Mouse (Mus musculus) hindbrain, embryonic 16.5 days (tissue): ENCODE results near the gene Tmem107. TPM values are rescaled to one million over a fixed set of nuclear protein-coding genes. Genes with fewer than 3 reads are reported as not detected.

Source experiments
- ATAC-seq: fragments of 200-750 bp; cut with Nextera tagmentation; 2 replicates; pipeline ENCODE4 v1.8.0; 2017; ENCODE audit warnings: moderate TSS enrichment, moderate library complexity
- H3K27ac ChIP-seq: fragments of 300-500 bp; sonication (generic); 2 replicates; pipeline ENCODE4 v1.5.1; 2014; ENCODE audit warnings: low read depth, mild to moderate bottlenecking, control low read depth, low read length, moderate library complexity
- H3K27me3 ChIP-seq: fragments of 300-500 bp; sonication (generic); replicated peaks from 2 replicates; pipeline ENCODE4 v1.6.1; 2014; ENCODE audit warnings: low read length; ENCODE audit not compliant: control insufficient read depth, insufficient read depth
- H3K36me3 ChIP-seq: fragments of 300-500 bp; sonication (generic); 2 replicates; pipeline ENCODE4 v1.6.1; 2014; ENCODE audit warnings: mild to moderate bottlenecking, low read length, moderate library complexity, mixed read lengths; ENCODE audit not compliant: control insufficient read depth, insufficient read depth
- H3K4me1 ChIP-seq: fragments of 300-500 bp; sonication (generic); 2 replicates; pipeline ENCODE4 v1.6.1; 2014; ENCODE audit warnings: low read depth, low read length; ENCODE audit not compliant: control insufficient read depth, insufficient read depth
- H3K4me2 ChIP-seq: fragments of 300-500 bp; sonication (generic); 2 replicates; pipeline ENCODE4 v1.6.1; 2014; ENCODE audit warnings: mild to moderate bottlenecking, low read length, control low read depth, moderate library complexity
- H3K4me3 ChIP-seq: fragments of 300-500 bp; sonication (generic); 2 replicates; pipeline ENCODE4 v1.5.1; 2014; ENCODE audit warnings: mild to moderate bottlenecking, low read length, control low read depth, moderate library complexity
- H3K9ac ChIP-seq: fragments of 300-500 bp; sonication (generic); 2 replicates; pipeline ENCODE4 v1.6.1; 2014; ENCODE audit warnings: low read depth, mild to moderate bottlenecking, control low read depth, low read length, moderate library complexity
- H3K9me3 ChIP-seq: fragments of 300-500 bp; sonication (generic); 2 replicates; pipeline ENCODE4 v1.6.1; 2014; ENCODE audit warnings: mild to moderate bottlenecking, low read length, moderate library complexity; ENCODE audit not compliant: control insufficient read depth
- WGBS: fragments of 180-500 bp; shearing (Covaris S2); extraction: QIAGEN DNeasy Blood & Tissue Kit; methylation state at CpG from one replicate; pipeline ENCODE4 v1.1.7; 2014; 5-methylcytosine and 5-hydroxymethylcytosine counted together
- polyA plus RNA-seq: library from polyadenylated mRNA; unstranded; fragments of >200 nt; fragmentation: Nextera tagmentation; extraction: Ambion mirVana; gene quantifications from 2 replicates; pipeline ENCODE4 v1.2.1, GENCODE M21; 2015

The Tmem107 gene
- polyA plus RNA-seq, 1 experiment from 2014 or later = 42.6 TPM

- peak overlapping the region; percentile 93 for H3K4me2 ChIP-seq
- H3K4me1 ChIP-seq = peaks cover 44% of the 10 kb centered on the region
- H3K9ac ChIP-seq = peak overlapping the region; percentile 73
- H3K27ac ChIP-seq = peak overlapping the region; percentile 81
- peaks cover 27% of the 10 kb centered on the region for H3K36me3 ChIP-seq
- H3K9me3 ChIP-seq = no peaks in the 10 kb centered on the region
- under 1% methylated on average over 22 of the region's 22 CpGs for WGBS
- no peaks in the 10 kb centered on the region for H3K27me3 ChIP-seq
- no peak for ATAC-seq
- H3K4me3 ChIP-seq = peak overlapping the region; percentile 57
Measured at GRCm38 (mm10) chr11:69099177-69099914, 28.7 kb downstream of the Tmem107 start.

GRCm38 (mm10) chr11:69099915-69100345 lies 29.3 kb downstream of the Tmem107 start:
- H3K4me3 ChIP-seq = peak overlapping the region; percentile 57
- H3K4me1 ChIP-seq = peaks cover 41% of the 10 kb centered on the region
- H3K9me3 ChIP-seq = no peaks in the 10 kb centered on the region
- H3K4me2 ChIP-seq = peak overlapping the region; percentile 93
- peak overlapping the region; percentile 73 for H3K9ac ChIP-seq
- peak overlapping the region; percentile 81 for H3K27ac ChIP-seq
- H3K27me3 ChIP-seq = no peaks in the 10 kb centered on the region
- ATAC-seq = peak; percentile 21
- 1% methylated on average over 23 of the region's 23 CpGs for WGBS
- H3K36me3 ChIP-seq = peaks cover 27% of the 10 kb centered on the region

DNA sequence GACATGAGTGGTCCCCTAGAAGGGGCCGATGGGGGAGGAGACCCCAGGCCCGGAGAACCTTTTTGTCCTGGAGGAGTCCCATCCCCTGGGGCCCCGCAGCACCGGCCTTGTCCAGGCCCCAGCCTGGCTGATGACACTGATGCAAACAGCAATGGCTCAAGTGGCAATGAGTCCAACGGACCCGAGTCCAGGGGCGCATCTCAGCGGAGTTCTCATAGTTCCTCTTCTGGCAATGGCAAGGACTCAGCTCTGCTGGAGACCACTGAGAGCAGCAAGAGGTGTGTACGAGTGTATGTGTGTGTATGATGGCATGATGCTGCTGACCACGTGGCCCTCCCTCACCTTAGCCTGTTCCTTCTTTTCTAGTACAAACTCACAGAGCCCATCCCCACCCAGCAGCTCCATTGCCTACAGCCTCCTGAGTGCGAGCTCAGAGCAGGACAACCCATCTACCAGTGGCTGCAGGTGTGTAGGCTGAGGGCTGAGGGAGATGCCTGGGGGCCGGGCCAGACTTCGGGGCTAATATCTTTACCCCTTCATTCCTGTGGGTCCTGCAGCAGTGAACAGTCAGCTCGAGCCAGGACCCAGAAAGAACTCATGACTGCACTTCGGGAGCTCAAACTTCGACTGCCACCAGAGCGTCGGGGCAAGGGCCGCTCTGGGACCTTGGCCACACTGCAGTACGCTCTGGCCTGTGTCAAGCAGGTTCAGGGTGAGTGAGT lies 30.2 kb downstream of the Tmem107 start:
- Histone ChIP-seq H3K9ac (peak overlapping the region; percentile 73), H3K4me3 (peak overlapping the region; percentile 57), H3K4me2 (peak overlapping the region; percentile 93), H3K9me3 (no peaks in the 10 kb centered on the region), H3K27me3 (no peaks in the 10 kb centered on the region), H3K27ac (no peak overlapping the region), H3K36me3 (peaks cover 34% of the 10 kb centered on the region), H3K4me1 (peaks cover 36% of the 10 kb centered on the region)
- WGBS = 91% methylated on average over 20 of the region's 20 CpGs
- ATAC-seq = no peak

DNA sequence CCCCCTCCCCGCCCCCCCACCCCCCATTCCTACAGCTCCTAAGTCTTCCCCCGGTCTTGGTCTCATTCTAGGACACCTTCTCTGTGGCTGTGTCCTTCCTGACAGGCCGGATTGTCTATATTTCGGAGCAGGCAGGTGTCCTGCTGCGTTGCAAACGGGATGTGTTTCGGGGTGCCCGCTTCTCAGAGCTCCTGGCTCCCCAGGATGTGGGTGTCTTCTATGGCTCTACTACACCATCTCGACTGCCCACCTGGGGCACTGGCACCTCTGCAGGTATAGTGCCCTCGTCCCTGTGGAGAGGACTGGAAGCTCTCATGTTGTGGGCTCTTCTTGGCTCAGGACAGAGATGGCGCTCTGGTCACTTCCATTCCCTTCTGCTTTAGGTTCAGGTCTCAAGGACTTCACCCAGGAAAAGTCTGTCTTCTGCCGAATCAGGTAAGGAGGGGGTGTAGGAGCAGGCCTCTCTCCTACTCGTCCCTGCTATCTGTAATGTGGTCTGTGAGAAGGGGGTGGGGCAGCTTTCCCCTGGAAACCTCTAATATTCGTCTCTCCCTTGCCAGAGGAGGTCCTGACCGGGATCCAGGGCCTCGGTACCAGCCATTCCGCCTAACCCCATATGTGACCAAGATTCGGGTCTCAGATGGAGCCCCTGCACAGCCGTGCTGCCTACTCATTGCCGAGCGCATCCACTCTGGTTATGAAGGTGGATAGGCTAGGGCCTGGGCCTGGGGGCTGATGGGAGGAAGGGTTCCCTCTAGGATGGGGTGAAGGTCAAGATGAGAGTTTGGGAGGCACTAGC lies 31.2 kb downstream of the Tmem107 start:
- no peak overlapping the region for H3K9ac ChIP-seq
- H3K9me3 ChIP-seq = no peaks in the 10 kb centered on the region
- no peaks in the 10 kb centered on the region for H3K27me3 ChIP-seq
- no peak for ATAC-seq
- 93% methylated on average over 21 of the region's 21 CpGs for WGBS
- no peak overlapping the region for H3K4me2 ChIP-seq
- H3K4me3 ChIP-seq = no peak overlapping the region
- peaks cover 36% of the 10 kb centered on the region for H3K36me3 ChIP-seq
- no peak overlapping the region for H3K27ac ChIP-seq
- H3K4me1 ChIP-seq = peaks cover 29% of the 10 kb centered on the region

- Histone ChIP-seq H3K27me3 (no peaks in the 10 kb centered on the region), H3K4me2 (no peak overlapping the region), H3K9ac (no peak overlapping the region), H3K36me3 (peaks cover 38% of the 10 kb centered on the region), H3K4me3 (no peak overlapping the region), H3K9me3 (no peaks in the 10 kb centered on the region), H3K27ac (no peak overlapping the region), H3K4me1 (peaks cover 24% of the 10 kb centered on the region)
- 89% methylated on average over 7 of the region's 7 CpGs for WGBS
- no peak for ATAC-seq
Measured at GRCm38 (mm10) chr11:69102403-69102725, 31.8 kb downstream of the Tmem107 start.

DNA sequence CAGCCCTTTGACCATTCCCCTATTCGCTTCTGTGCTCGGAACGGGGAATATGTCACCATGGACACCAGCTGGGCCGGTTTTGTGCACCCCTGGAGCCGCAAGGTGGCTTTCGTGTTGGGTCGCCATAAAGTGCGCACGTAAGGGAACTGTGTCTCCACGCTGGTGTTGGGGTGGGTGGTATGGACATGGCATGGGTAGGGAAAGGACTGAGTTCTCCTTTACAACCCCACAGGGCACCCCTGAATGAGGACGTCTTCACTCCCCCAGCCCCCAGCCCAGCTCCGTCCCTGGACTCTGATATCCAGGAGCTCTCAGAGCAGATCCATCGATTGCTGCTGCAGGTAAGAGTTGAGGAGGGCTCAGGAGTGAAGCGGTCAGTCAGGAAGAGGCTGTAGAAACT lies 32.5 kb downstream of the Tmem107 start:
- no peak overlapping the region for H3K9ac ChIP-seq
- no peaks in the 10 kb centered on the region for H3K27me3 ChIP-seq
- WGBS = 94% methylated on average over 14 of the region's 14 CpGs
- no peaks in the 10 kb centered on the region for H3K9me3 ChIP-seq
- no peak overlapping the region for H3K4me2 ChIP-seq
- peaks cover 41% of the 10 kb centered on the region for H3K36me3 ChIP-seq
- no peak overlapping the region for H3K4me3 ChIP-seq
- no peak for ATAC-seq
- no peak overlapping the region for H3K27ac ChIP-seq
- H3K4me1 ChIP-seq = peaks cover 16% of the 10 kb centered on the region

DNA sequence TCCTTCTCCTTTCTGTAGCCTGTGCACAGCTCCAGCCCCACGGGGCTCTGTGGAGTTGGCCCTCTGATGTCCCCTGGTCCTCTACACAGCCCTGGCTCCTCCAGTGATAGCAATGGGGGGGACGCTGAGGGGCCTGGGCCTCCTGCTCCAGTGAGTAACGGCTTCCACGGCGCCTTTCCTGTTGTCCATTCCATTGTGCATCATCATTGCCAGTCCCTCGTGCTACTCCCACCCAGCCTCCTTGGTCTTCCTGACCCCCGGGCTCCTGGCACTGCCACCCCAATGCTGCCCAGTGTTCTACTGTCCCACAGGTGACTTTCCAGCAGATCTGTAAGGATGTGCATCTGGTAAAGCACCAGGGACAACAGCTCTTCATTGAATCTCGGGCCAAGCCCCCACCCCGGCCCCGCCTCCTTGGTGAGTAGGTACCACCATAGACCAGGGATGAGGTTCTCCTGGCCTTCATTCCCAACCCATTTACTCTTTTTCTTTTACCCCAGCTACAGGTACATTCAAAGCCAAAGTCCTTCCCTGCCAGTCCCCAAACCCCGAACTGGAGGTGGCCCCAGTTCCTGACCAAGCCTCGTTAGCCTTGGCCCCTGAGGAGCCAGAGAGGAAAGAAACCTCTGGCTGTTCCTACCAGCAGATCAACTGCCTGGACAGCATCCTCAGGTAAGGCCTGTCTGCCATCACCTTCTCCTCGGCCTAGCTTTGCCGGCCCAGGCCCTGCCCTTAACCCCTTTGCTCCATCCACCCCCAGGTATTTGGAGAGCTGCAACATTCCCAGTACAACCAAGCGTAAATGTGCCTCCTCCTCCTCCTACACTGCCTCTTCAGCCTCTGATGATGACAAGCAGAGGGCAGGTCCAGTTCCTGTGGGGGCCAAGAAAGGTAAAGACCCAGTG lies 33.2 kb downstream of the Tmem107 start:
- H3K4me1 ChIP-seq = peaks cover 11% of the 10 kb centered on the region
- no peak overlapping the region for H3K9ac ChIP-seq
- 92% methylated on average over 15 of the region's 15 CpGs for WGBS
- no peak overlapping the region for H3K4me3 ChIP-seq
- no peak overlapping the region for H3K4me2 ChIP-seq
- peaks cover 44% of the 10 kb centered on the region for H3K36me3 ChIP-seq
- H3K27ac ChIP-seq = no peak overlapping the region
- ATAC-seq = no peak
- no peaks in the 10 kb centered on the region for H3K27me3 ChIP-seq
- H3K9me3 ChIP-seq = no peaks in the 10 kb centered on the region

- H3K36me3 ChIP-seq = peaks cover 47% of the 10 kb centered on the region
Measured at GRCm38 (mm10) chr11:69104487-69104886, 33.9 kb downstream of the Tmem107 start.

More at GRCm38 (mm10) chr11:69104487-69104886, 33.9 kb downstream of the Tmem107 start:
- WGBS = 89% methylated on average over 14 of the region's 14 CpGs
- Histone ChIP-seq H3K4me2 (no peak overlapping the region), H3K9ac (no peak overlapping the region), H3K4me3 (no peak overlapping the region), H3K9me3 (no peaks in the 10 kb centered on the region), H3K4me1 (peaks cover 8% of the 10 kb centered on the region), H3K27me3 (no peaks in the 10 kb centered on the region), H3K27ac (no peak overlapping the region)
- ATAC-seq = no peak
